Mouse (Mus musculus) midbrain, embryonic 14.5 days (tissue): ENCODE measurements around the gene Ccnd3. TPM values are rescaled to one million over a fixed set of nuclear protein-coding genes. Genes with fewer than 3 reads are reported as not detected.

Experiments
- ATAC-seq: fragments of 200-750 bp; cut with Nextera tagmentation; 2 replicates; pipeline ENCODE4 v1.8.0; 2017; ENCODE audit warnings: moderate number of reproducible peaks, moderate library complexity; ENCODE audit not compliant: low FRiP score, low TSS enrichment
- DNase-seq: peaks from one replicate; pipeline ENCODE4 v3.0.0-alpha.2; 2015
- H3K27ac ChIP-seq: fragments of 300-500 bp; sonication (generic); replicated peaks from 2 replicates; pipeline ENCODE4 v1.5.1; 2014; ENCODE audit warnings: mild to moderate bottlenecking, low read depth, low read length, moderate library complexity
- H3K27me3 ChIP-seq: fragments of 300-500 bp; sonication (generic); 2 replicates; pipeline ENCODE4 v1.6.1; 2014; ENCODE audit warnings: low read length, control low read depth, mixed read lengths; ENCODE audit not compliant: control insufficient read depth, insufficient read depth
- H3K36me3 ChIP-seq: fragments of 300-500 bp; sonication (generic); 2 replicates; pipeline ENCODE4 v1.6.1; 2014; ENCODE audit warnings: low read length, control low read depth; ENCODE audit not compliant: control insufficient read depth, insufficient read depth
- H3K4me1 ChIP-seq: fragments of 300-500 bp; sonication (generic); 2 replicates; pipeline ENCODE4 v1.6.1; 2014; ENCODE audit warnings: mild to moderate bottlenecking, antibody characterized with exemption, low read length, control low read depth; ENCODE audit not compliant: control insufficient read depth, insufficient read depth
- H3K4me2 ChIP-seq: fragments of 300-500 bp; sonication (generic); 2 replicates; pipeline ENCODE4 v1.6.1; 2014; ENCODE audit warnings: mild to moderate bottlenecking, low read length, moderate library complexity
- H3K4me3 ChIP-seq: fragments of 300-500 bp; sonication (generic); replicated peaks from 2 replicates; pipeline ENCODE4 v1.5.1; 2014; ENCODE audit warnings: low read depth, low read length
- H3K9ac ChIP-seq: fragments of 300-500 bp; sonication (generic); replicated peaks from 2 replicates; pipeline ENCODE4 v1.6.1; 2014; ENCODE audit warnings: mild to moderate bottlenecking, low read length, moderate library complexity
- H3K9me3 ChIP-seq: fragments of 300-500 bp; sonication (generic); 2 replicates; pipeline ENCODE4 v1.6.1; 2016; ENCODE audit warnings: low read length, control low read depth, mixed read lengths; ENCODE audit not compliant: control insufficient read depth
- WGBS: fragments of 180-500 bp; shearing (Covaris S2); extraction: QIAGEN DNeasy Blood & Tissue Kit; methylation state at CpG from one replicate; pipeline ENCODE4 v1.1.7; 2014; 5-methylcytosine and 5-hydroxymethylcytosine counted together
- polyA plus RNA-seq: library from polyadenylated mRNA; unstranded; fragments of >200 nt; fragmentation: Nextera tagmentation; extraction: Ambion mirVana; gene quantifications from 2 replicates; pipeline ENCODE4 v1.2.1, GENCODE M21; 2014

Ccnd3 gene
- polyA plus RNA-seq, 1 experiment from 2014 or later, result 67.3 TPM

GRCm38 (mm10) chr17:47574028-47574427, 69.2 kb downstream of the Ccnd3 start:
- H3K4me3 ChIP-seq, result no peak overlapping the region
- no peaks in the 10 kb centered on the region for H3K27me3 ChIP-seq
- WGBS, result 78% methylated on average over 8 of the region's 8 CpGs
- no peaks in the 10 kb centered on the region for H3K4me1 ChIP-seq
- no peak overlapping the region for H3K9ac ChIP-seq
- H3K36me3 ChIP-seq, result no peaks in the 10 kb centered on the region
- H3K27ac ChIP-seq, result no peak overlapping the region
- DNase-seq (no peak), ATAC-seq (no peak)
- H3K9me3 ChIP-seq, result no peaks in the 10 kb centered on the region
- H3K4me2 ChIP-seq, result no peak overlapping the region

- Histone ChIP-seq H3K36me3 (no peaks in the 10 kb centered on the region), H3K4me2 (no peak overlapping the region), H3K4me1 (no peaks in the 10 kb centered on the region), H3K27ac (no peak overlapping the region), H3K9me3 (no peaks in the 10 kb centered on the region), H3K27me3 (no peaks in the 10 kb centered on the region), H3K9ac (no peak overlapping the region), H3K4me3 (no peak overlapping the region)
- 73% methylated on average over 11 of the region's 11 CpGs for WGBS
- ATAC-seq (no peak), DNase-seq (peak; percentile 1)
Observed at GRCm38 (mm10) chr17:47574830-47575229, 70.0 kb downstream of the Ccnd3 start.

- WGBS, result 88% methylated on average over 6 of the region's 6 CpGs
- DNase-seq (no peak), ATAC-seq (no peak)
- Histone ChIP-seq H3K4me3 (no peak overlapping the region), H3K4me1 (no peaks in the 10 kb centered on the region), H3K9me3 (no peaks in the 10 kb centered on the region), H3K27ac (no peak overlapping the region), H3K9ac (no peak overlapping the region), H3K4me2 (no peak overlapping the region), H3K27me3 (no peaks in the 10 kb centered on the region), H3K36me3 (no peaks in the 10 kb centered on the region)
Observed at GRCm38 (mm10) chr17:47578655-47579054, 73.8 kb downstream of the Ccnd3 start.

GRCm38 (mm10) chr17:47580962-47581361, 76.1 kb downstream of the Ccnd3 start:
- DNase-seq (no peak), ATAC-seq (no peak)
- Histone ChIP-seq H3K4me1 (no peaks in the 10 kb centered on the region), H3K9me3 (no peaks in the 10 kb centered on the region), H3K36me3 (no peaks in the 10 kb centered on the region), H3K4me3 (no peak overlapping the region), H3K4me2 (no peak overlapping the region), H3K27ac (no peak overlapping the region), H3K9ac (no peak overlapping the region), H3K27me3 (no peaks in the 10 kb centered on the region)
- 94% methylated on average over 4 of the region's 4 CpGs for WGBS

GRCm38 (mm10) chr17:47588517-47588916, 83.7 kb downstream of the Ccnd3 start:
- no peaks in the 10 kb centered on the region for H3K27me3 ChIP-seq
- no peak for ATAC-seq
- no peak overlapping the region for H3K4me2 ChIP-seq
- no peaks in the 10 kb centered on the region for H3K9me3 ChIP-seq
- DNase-seq, result no peak
- no peak overlapping the region for H3K9ac ChIP-seq
- no peaks in the 10 kb centered on the region for H3K4me1 ChIP-seq
- no peak overlapping the region for H3K4me3 ChIP-seq
- no peaks in the 10 kb centered on the region for H3K36me3 ChIP-seq
- no peak overlapping the region for H3K27ac ChIP-seq
- WGBS, result 84% methylated on average over 8 of the region's 8 CpGs

- H3K9ac ChIP-seq, result no peak overlapping the region
- H3K9me3 ChIP-seq, result no peaks in the 10 kb centered on the region
- no peaks in the 10 kb centered on the region for H3K27me3 ChIP-seq
- H3K4me1 ChIP-seq, result peaks cover 20% of the 10 kb centered on the region
- DNase-seq, result no peak
- H3K36me3 ChIP-seq, result no peaks in the 10 kb centered on the region
- ATAC-seq, result no peak
- no peak overlapping the region for H3K4me2 ChIP-seq
- 93% methylated on average over 3 of the region's 3 CpGs for WGBS
- H3K4me3 ChIP-seq, result no peak overlapping the region
- no peak overlapping the region for H3K27ac ChIP-seq
Observed at GRCm38 (mm10) chr17:47591073-47591472, 86.2 kb downstream of the Ccnd3 start.

- 1% methylated on average over 63 of the region's 63 CpGs for WGBS
Observed at GRCm38 (mm10) chr17:47593215-47593853, 88.5 kb downstream of the Ccnd3 start.

GRCm38 (mm10) chr17:47593854-47594182, 89.0 kb downstream of the Ccnd3 start:
- Histone ChIP-seq H3K4me3 (peak overlapping the region; percentile 63), H3K36me3 (no peaks in the 10 kb centered on the region), H3K4me1 (peaks cover 33% of the 10 kb centered on the region), H3K27me3 (no peaks in the 10 kb centered on the region), H3K9me3 (no peaks in the 10 kb centered on the region), H3K27ac (peak overlapping the region; percentile 71), H3K4me2 (peak overlapping the region; percentile 84), H3K9ac (peak overlapping the region; percentile 63)
- ATAC-seq (no peak), DNase-seq (no peak)
- WGBS, result 0% methylated on average over 13 of the region's 13 CpGs

More at GRCm38 (mm10) chr17:47593215-47593853, 88.5 kb downstream of the Ccnd3 start:
- Histone ChIP-seq H3K4me3 (peak overlapping the region; percentile 63), H3K4me1 (peaks cover 33% of the 10 kb centered on the region), H3K4me2 (peak overlapping the region; percentile 84), H3K27me3 (no peaks in the 10 kb centered on the region), H3K27ac (peak overlapping the region; percentile 71), H3K9me3 (no peaks in the 10 kb centered on the region), H3K9ac (peak overlapping the region; percentile 63), H3K36me3 (no peaks in the 10 kb centered on the region)
- ATAC-seq, result peak; percentile 87
- DNase-seq, result peak; percentile 96

GRCm38 (mm10) chr17:47594183-47594968, 89.5 kb downstream of the Ccnd3 start:
- H3K4me1 ChIP-seq, result peaks cover 33% of the 10 kb centered on the region
- ATAC-seq, result 0 out of 2 replicates have a peak, but pooled peaks have one; percentile 2
- DNase-seq, result peak; percentile 44
- peaks cover 5% of the 10 kb centered on the region; the same call in 1 of the 2 replicates for H3K36me3 ChIP-seq
- peak overlapping the region; percentile 63 for H3K9ac ChIP-seq
- H3K9me3 ChIP-seq, result no peaks in the 10 kb centered on the region
- under 1% methylated on average over 43 of the region's 43 CpGs for WGBS
- peak overlapping the region; percentile 63 for H3K4me3 ChIP-seq
- H3K4me2 ChIP-seq, result peak overlapping the region; percentile 84
- H3K27ac ChIP-seq, result peak overlapping the region; percentile 71
- no peaks in the 10 kb centered on the region for H3K27me3 ChIP-seq
